ENCODE assay signal across 11 mouse cellular contexts in the genomic region with DNA sequence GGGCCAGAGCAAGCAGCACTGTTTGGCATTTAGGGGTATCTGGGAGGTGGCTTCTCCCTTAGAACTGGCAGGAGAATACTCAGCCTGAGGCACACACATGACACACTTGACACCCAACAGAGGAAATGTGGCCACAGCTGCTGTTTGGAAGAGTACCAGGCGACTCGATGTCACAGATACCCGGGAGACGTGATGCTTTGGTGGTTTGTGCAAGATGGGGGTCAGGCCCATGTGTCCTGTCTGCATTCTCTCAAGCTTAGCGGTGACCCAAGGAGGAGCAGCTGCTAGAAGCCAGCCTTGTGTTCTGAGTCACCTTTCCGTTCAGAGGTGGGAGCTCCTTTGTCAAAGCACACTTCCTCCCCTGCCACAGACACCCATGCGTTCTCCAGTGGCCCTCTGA. TPM values are rescaled to one million over a fixed set of nuclear protein-coding genes. Genes with fewer than 3 reads are reported as not detected.
DNase-seq lines count a peak whose midpoint lies in the region; TF ChIP-seq lines count a peak whose summit lies in the region.
"Had no signal": no experiment of that assay in that cellular context is flagged by ENCODE, and none has a peak within 500 bp of the region (broad histone marks: within the 10 kb centered on the region; RNA-seq: fewer than 3 reads in every experiment).

No protein-coding gene starts in this region.

- H3K4me1 ChIP-seq in kidney, adult 2 months (ENCODE audit: control insufficient read depth, insufficient read depth, low read length): 0 out of 2 replicates have a peak, but pooled peaks cover 18% of the 10 kb centered on the region

- no peaks in the 10 kb centered on the region for H3K36me3 ChIP-seq in kidney, adult 2 months (ENCODE audit: control insufficient read depth, insufficient read depth, low read length)
- no peaks in the 10 kb centered on the region for H3K36me3 ChIP-seq in splenic B cell, adult 2 months (ENCODE audit: control insufficient read depth, insufficient read depth, low read length, poor library complexity, severe bottlenecking)
- H3K36me3 ChIP-seq: limb, embryonic 15.5 days; midbrain, embryonic 13.5 days had no signal

- DNase-seq in kidney, adult 2 months: peak; percentile 25
- no peak for DNase-seq in kidney, adult 9 months
- DNase-seq in CD4-positive helper T cell, adult 2 months (ENCODE audit: low read depth, low spot score): peak; percentile 73
- DNase-seq in adipocyte (ENCODE audit: low spot score): peak; percentile 64
- DNase-seq in splenic B cell, adult 2 months (ENCODE audit: low read depth, low spot score): peak; percentile 55
- DNase-seq in right cerebral cortex, postnatal 10 days (ENCODE audit: low spot score in 2 of 2): no peak
- DNase-seq in cerebellum, postnatal 36 days: no peak
- DNase-seq: cerebellum, adult 11 months; right cerebral cortex, postnatal 14 days had no signal

- TF ChIP-seq POLR2A in kidney, adult 2 months (IDR thresholded peaks at IDR 0.05; ENCODE audit: low read depth, low read length): no peak

- no peaks in the 10 kb centered on the region for H3K27me3 ChIP-seq in kidney, adult 2 months (replicated peaks; ENCODE audit: control insufficient read depth, insufficient read depth, low read length)
- no peaks in the 10 kb centered on the region for H3K27me3 ChIP-seq in splenic B cell, adult 2 months (ENCODE audit: control insufficient read depth, insufficient read depth, low read length, poor library complexity, severe bottlenecking)
- H3K27me3 ChIP-seq: limb, embryonic 15.5 days; midbrain, embryonic 13.5 days had no signal

- no peak overlapping the region for H3K4me3 ChIP-seq in kidney, adult 2 months (ENCODE audit: insufficient read depth, low read depth, low read length)
- H3K4me3 ChIP-seq: limb, embryonic 15.5 days; midbrain, embryonic 13.5 days had no signal

- WGBS in kidney, adult 2 months: 45% methylated on average over 7 of the region's 7 CpGs

- no peak for TF ChIP-seq CTCF in kidney, adult 2 months (conservative IDR thresholded peaks at IDR 0.05; ENCODE audit: insufficient read depth, insufficient read length, low read depth, low read length)

- no peak overlapping the region for H3K27ac ChIP-seq in kidney, adult 2 months (ENCODE audit: insufficient read depth, low read depth, low read length)
- H3K27ac ChIP-seq: limb, embryonic 15.5 days; midbrain, embryonic 13.5 days had no signal

RNA-seq across cellular contexts. Expression of gene Rin3, which starts 12.4 kb away (rescaled TPM):
- polyA plus RNA-seq in kidney, adult 2 months (2012; rRNA removed): 11.6 and 15.4 TPM in 2 replicates

Comparison
In these comparisons a context has a peak if more than half of its experiments do, and no peak if none do; other contexts are left out.
1. DNase-seq: peak in kidney, adult 2 months (single experiment), CD4-positive helper T cell, adult 2 months (single experiment), adipocyte (single experiment) and splenic B cell, adult 2 months (single experiment); none in kidney, adult 9 months (single experiment), right cerebral cortex, postnatal 10 days (0 of 2) and cerebellum, postnatal 36 days (0 of 2).